Mouse (Mus musculus): ENCODE data around the gene Tmem138. TPM values are rescaled to one million over a fixed set of nuclear protein-coding genes. Genes with fewer than 3 reads are reported as not detected.
A peak's percentile ranks its signal among the peaks of the same experiment; 100 is the strongest.

Gene Tmem138
- polyA plus RNA-seq, 2 experiments = 29.7 to 33.8 TPM

DNA sequence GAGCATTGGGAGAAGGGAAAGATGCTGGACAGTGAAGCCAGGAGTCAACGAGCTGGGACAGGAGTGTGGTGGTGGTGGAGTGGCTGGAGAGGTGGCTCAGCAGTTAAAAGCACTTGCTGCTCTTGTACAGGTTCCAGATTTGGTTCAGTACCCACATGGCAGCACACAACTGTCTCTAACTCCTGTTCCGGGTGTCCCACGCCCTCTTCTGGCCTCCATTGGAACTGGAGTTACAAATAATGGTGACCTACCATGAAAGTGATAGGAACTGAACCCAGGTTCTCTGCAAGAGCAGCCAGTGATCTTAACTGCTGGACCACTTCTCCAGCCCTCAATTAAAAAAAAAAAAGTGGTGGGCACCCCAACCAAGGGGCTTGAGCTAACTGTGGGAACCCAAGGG lies 21.0 kb upstream of the Tmem138 start:
- Histone ChIP-seq H3K9me3 (ENCODE audit: control insufficient read depth, low read length) (no peaks in the 10 kb centered on the region), H3K4me2 (replicated peaks; ENCODE audit: low read depth, low read length, severe bottlenecking) (no peak overlapping the region), H3K4me1 (ENCODE audit: control insufficient read depth, insufficient read depth, low read length) (peaks cover 8% of the 10 kb centered on the region), H3K36me3 (ENCODE audit: control insufficient read depth, insufficient read depth, low read length) (peaks cover 38% of the 10 kb centered on the region), H3K27ac (replicated peaks; ENCODE audit: low read depth, low read length) (no peak overlapping the region), H3K9ac (ENCODE audit: low read depth, low read length, severe bottlenecking) (no peak overlapping the region), H3K27me3 (ENCODE audit: control insufficient read depth, insufficient read depth, low read length) (no peaks in the 10 kb centered on the region), H3K4me3 (replicated peaks; ENCODE audit: low read length) (no peak overlapping the region)
- TF ChIP-seq POLR2A (IDR thresholded peaks at IDR 0.05; ENCODE audit: borderline replicate concordance, extremely low read depth, insufficient read depth, insufficient read length) = no peak
- DNase-seq (ENCODE audit: low spot score) (no peak), ATAC-seq (ENCODE audit: low FRiP score, low read depth) (no peak)
- 33% methylated on average over 3 of the region's 3 CpGs for WGBS

DNA sequence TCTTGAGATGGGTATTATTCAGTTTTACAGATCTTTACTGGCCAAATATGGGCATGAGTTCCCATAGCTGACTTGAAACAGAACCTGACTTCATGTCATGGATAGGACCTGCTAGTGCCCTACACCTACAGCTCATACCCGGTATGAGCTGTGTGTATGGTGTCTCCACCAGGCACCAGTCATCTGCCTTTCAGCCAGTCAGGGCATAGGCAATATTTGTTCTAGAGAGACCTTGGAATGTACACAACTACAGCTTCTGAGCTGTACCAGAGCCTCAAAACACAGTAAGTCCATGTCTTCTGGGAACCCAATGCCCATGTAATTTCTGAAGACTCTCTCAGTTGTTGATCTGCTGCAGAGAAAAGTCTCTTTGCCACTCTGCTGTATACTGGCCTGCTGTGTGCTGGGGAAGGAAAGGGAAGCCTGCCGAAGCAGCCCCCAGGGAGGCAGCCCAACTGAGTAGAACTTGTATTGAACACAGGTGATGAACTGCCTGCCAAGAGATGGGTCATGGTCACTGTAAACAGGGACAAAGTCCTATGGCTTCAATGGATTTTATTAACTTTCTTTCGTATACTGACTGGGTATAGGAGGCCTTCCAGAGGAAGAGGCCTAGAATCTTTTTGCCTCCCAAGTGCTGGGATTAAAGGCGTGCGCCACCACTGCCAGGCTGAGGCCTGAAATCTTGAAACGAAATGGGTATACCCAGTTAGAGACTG lies 14.7 kb upstream of the Tmem138 start:
- peaks cover 48% of the 10 kb centered on the region for H3K36me3 ChIP-seq (ENCODE audit: control insufficient read depth, insufficient read depth, low read length)
- ATAC-seq (ENCODE audit: low FRiP score, low read depth) (no peak), DNase-seq (ENCODE audit: low spot score) (no peak)
- H3K27me3 ChIP-seq (ENCODE audit: control insufficient read depth, insufficient read depth, low read length) = no peaks in the 10 kb centered on the region
- no peak overlapping the region for H3K4me3 ChIP-seq (replicated peaks; ENCODE audit: low read length)
- no peak overlapping the region for H3K27ac ChIP-seq (replicated peaks; ENCODE audit: low read depth, low read length)
- no peaks in the 10 kb centered on the region for H3K4me1 ChIP-seq (ENCODE audit: control insufficient read depth, insufficient read depth, low read length)
- no peak for TF ChIP-seq POLR2A (IDR thresholded peaks at IDR 0.05; ENCODE audit: borderline replicate concordance, extremely low read depth, insufficient read depth, insufficient read length)
- 89% methylated on average over 6 of the region's 6 CpGs for WGBS
- H3K4me2 ChIP-seq (replicated peaks; ENCODE audit: low read depth, low read length, severe bottlenecking) = no peak overlapping the region
- H3K9ac ChIP-seq (ENCODE audit: low read depth, low read length, severe bottlenecking) = no peak overlapping the region
- H3K9me3 ChIP-seq (ENCODE audit: control insufficient read depth, low read length) = no peaks in the 10 kb centered on the region

DNA sequence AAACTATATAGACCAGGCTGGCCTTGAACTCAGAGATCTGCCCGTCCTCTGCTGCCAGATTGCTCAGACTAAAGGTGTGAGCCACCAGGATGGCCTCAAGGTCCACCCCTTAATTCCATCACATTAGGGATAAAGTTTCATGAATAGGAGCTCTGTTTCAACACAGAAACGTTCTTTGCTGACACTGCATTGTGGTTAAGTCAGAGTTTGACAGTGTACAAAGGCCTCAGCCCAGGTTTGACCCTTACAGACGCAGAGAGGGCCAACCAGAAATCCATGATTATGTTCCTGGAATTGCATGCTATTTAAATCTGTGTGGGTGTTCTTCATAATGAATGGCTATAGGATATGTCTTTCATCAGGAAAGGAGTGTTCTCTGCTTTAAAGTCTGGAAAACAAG lies 13.1 kb upstream of the Tmem138 start:
- 69% methylated on average over 3 of the region's 3 CpGs for WGBS
- TF ChIP-seq POLR2A (IDR thresholded peaks at IDR 0.05; ENCODE audit: borderline replicate concordance, extremely low read depth, insufficient read depth, insufficient read length) = no peak
- Histone ChIP-seq H3K9me3 (ENCODE audit: control insufficient read depth, low read length) (no peaks in the 10 kb centered on the region), H3K4me3 (replicated peaks; ENCODE audit: low read length) (no peak overlapping the region), H3K27ac (replicated peaks; ENCODE audit: low read depth, low read length) (no peak overlapping the region), H3K4me2 (replicated peaks; ENCODE audit: low read depth, low read length, severe bottlenecking) (no peak overlapping the region), H3K36me3 (ENCODE audit: control insufficient read depth, insufficient read depth, low read length) (peaks cover 39% of the 10 kb centered on the region), H3K9ac (ENCODE audit: low read depth, low read length, severe bottlenecking) (no peak overlapping the region), H3K27me3 (ENCODE audit: control insufficient read depth, insufficient read depth, low read length) (no peaks in the 10 kb centered on the region), H3K4me1 (ENCODE audit: control insufficient read depth, insufficient read depth, low read length) (no peaks in the 10 kb centered on the region)
- DNase-seq (ENCODE audit: low spot score) = no peak
- no peak for ATAC-seq (ENCODE audit: low FRiP score, low read depth)

DNA sequence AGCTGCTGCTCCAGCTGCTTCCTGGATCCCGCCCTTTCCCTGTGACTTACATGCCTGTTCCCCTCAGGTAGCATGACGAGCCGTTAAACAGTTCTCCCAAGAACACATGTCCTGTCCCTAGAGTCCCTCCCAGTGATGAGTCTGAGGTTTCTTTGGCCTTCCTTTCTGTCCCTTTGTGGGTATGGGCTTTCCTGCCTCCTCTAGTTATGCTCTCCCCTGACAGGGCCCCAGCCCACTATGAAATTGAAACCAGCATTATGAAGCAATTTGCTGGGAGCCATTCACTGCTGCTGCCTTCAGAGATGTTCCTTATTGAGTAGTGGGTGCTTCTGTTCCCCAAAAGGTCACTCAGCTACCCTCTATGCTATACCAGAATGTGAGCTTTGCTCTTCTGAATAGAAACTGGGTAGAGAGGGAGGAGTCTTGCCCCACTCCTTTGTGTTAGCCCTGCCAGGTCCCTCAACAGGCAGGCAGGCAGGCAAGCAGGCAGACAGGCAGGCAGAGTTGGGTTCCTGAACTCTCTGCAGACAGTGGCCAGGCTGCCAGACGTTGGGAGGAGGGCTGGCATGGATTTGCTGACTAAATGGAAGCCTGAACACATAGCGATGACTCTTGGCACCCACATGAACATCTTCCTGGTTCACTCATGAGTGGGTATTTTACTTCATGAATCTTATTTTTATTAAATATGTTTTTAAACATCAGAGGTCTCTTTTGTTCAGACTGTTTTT lies 12.1 kb upstream of the Tmem138 start:
- H3K9ac ChIP-seq (ENCODE audit: low read depth, low read length, severe bottlenecking) = 0 out of 2 replicates have a peak overlapping the region, but pooled peaks have one; percentile 21
- H3K27ac ChIP-seq (replicated peaks; ENCODE audit: low read depth, low read length) = 0 out of 2 replicates have a peak overlapping the region, but pooled peaks have one; percentile 19
- no peaks in the 10 kb centered on the region for H3K27me3 ChIP-seq (ENCODE audit: control insufficient read depth, insufficient read depth, low read length)
- no peak for DNase-seq (ENCODE audit: low spot score)
- TF ChIP-seq POLR2A (IDR thresholded peaks at IDR 0.05; ENCODE audit: borderline replicate concordance, extremely low read depth, insufficient read depth, insufficient read length) = no peak
- H3K4me2 ChIP-seq (replicated peaks; ENCODE audit: low read depth, low read length, severe bottlenecking) = no peak overlapping the region
- no peaks in the 10 kb centered on the region for H3K4me1 ChIP-seq (ENCODE audit: control insufficient read depth, insufficient read depth, low read length)
- H3K9me3 ChIP-seq (ENCODE audit: control insufficient read depth, low read length) = no peaks in the 10 kb centered on the region
- no peak for ATAC-seq (ENCODE audit: low FRiP score, low read depth)
- H3K4me3 ChIP-seq (replicated peaks; ENCODE audit: low read length) = no peak overlapping the region
- peaks cover 35% of the 10 kb centered on the region for H3K36me3 ChIP-seq (ENCODE audit: control insufficient read depth, insufficient read depth, low read length)
- 65% methylated on average over 5 of the region's 5 CpGs for WGBS

DNA sequence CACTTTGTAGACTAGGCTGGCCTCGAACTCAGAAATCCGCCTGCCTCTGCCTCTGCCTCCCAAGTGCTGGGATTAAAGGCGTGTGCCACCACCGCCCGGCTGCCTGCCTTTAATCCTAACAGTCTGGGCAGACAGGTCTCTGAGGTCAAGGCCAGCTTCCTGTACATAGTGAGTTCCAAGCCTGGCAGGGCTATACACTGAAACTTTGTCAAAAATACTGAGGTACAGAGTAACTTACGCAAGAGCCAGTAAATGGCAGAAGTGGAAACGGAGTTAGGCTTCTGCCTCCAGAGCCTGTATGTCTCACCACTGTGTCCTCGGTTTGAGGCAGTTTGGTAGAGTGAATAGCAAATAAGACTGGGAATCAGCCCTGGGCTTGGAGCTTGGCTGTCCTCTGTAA lies 10.1 kb upstream of the Tmem138 start:
- H3K4me2 ChIP-seq (replicated peaks; ENCODE audit: low read depth, low read length, severe bottlenecking) = no peak overlapping the region
- H3K36me3 ChIP-seq (ENCODE audit: control insufficient read depth, insufficient read depth, low read length) = peaks cover 37% of the 10 kb centered on the region; the same call in 1 of the 2 replicates
- TF ChIP-seq POLR2A (IDR thresholded peaks at IDR 0.05; ENCODE audit: borderline replicate concordance, extremely low read depth, insufficient read depth, insufficient read length) = no peak
- 92% methylated on average over 8 of the region's 8 CpGs for WGBS
- DNase-seq (ENCODE audit: low spot score) = no peak
- H3K4me3 ChIP-seq (replicated peaks; ENCODE audit: low read length) = no peak overlapping the region
- no peak for ATAC-seq (ENCODE audit: low FRiP score, low read depth)
- H3K27ac ChIP-seq (replicated peaks; ENCODE audit: low read depth, low read length) = no peak overlapping the region
- no peak overlapping the region for H3K9ac ChIP-seq (ENCODE audit: low read depth, low read length, severe bottlenecking)
- H3K9me3 ChIP-seq (ENCODE audit: control insufficient read depth, low read length) = no peaks in the 10 kb centered on the region
- no peaks in the 10 kb centered on the region for H3K27me3 ChIP-seq (ENCODE audit: control insufficient read depth, insufficient read depth, low read length)
- H3K4me1 ChIP-seq (ENCODE audit: control insufficient read depth, insufficient read depth, low read length) = no peaks in the 10 kb centered on the region

Data from limb, embryonic 14.5 days (tissue).